ENCODE assay signal across 16 mouse cellular contexts in the genomic region with DNA sequence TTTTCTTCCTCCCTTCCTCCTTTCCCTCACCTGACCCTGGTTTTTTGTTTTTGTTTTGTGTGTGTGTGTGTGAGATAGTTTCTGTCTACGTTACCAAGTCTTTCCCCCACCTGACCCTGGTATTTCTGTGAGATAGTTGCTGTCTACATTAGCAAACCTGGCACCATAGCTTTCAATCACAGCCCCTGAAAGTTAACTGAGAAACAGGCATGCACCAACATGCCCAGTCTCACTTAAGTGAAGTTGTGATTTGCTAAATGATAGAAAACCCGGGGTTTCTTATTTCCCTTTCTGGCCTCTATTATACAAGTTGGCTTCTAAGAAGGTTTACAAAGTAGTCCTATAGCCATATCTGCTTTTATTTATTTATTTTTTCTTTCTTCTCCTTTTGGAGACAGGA.
"Had no signal": no experiment of that assay in that cellular context is flagged by ENCODE, and none has a peak within 500 bp of the region (broad histone marks: within the 10 kb centered on the region; RNA-seq: fewer than 3 reads in every experiment).

No protein-coding gene starts in this region.

- DNase-seq: retina, postnatal 1 day; right cerebral cortex, adult 18-20 months; right cerebral cortex, postnatal 14 days; right cerebral cortex, postnatal 25 days; right cerebral cortex, postnatal 4 days; spleen, adult 18-20 months; thymus, adult 18-20 months; thymus, adult 2 months; thymus, postnatal 14 days; thymus, postnatal 25 days; thymus, postnatal 36 days; thymus, postnatal 4 days had no signal

- H3K9me3 ChIP-seq: neural tube, embryonic 13.5 days; neural tube, embryonic 15.5 days; stomach, embryonic 15.5 days had no signal

- H3K4me2 ChIP-seq: neural tube, embryonic 13.5 days; neural tube, embryonic 15.5 days; stomach, embryonic 15.5 days had no signal

- H3K4me1 ChIP-seq: neural tube, embryonic 13.5 days; neural tube, embryonic 15.5 days; stomach, embryonic 15.5 days had no signal

- H3K27me3 ChIP-seq: neural tube, embryonic 13.5 days; neural tube, embryonic 15.5 days; stomach, embryonic 15.5 days had no signal

- H3K9ac ChIP-seq: neural tube, embryonic 13.5 days; neural tube, embryonic 15.5 days; stomach, embryonic 15.5 days had no signal

- H3K27ac ChIP-seq: neural tube, embryonic 13.5 days; neural tube, embryonic 15.5 days; stomach, embryonic 15.5 days; stomach, postnatal 0 days had no signal

- H3K36me3 ChIP-seq: neural tube, embryonic 13.5 days; neural tube, embryonic 15.5 days; stomach, embryonic 15.5 days had no signal

- H3K4me3 ChIP-seq: neural tube, embryonic 13.5 days; neural tube, embryonic 15.5 days; stomach, embryonic 15.5 days had no signal
